Mouse (Mus musculus) heart, embryonic 15.5 days (tissue): Measurements from ENCODE around the gene Cyp1a1. TPM values are rescaled to one million over a fixed set of nuclear protein-coding genes. Genes with fewer than 3 reads are reported as not detected.
A peak's percentile ranks its signal among the peaks of the same experiment; 100 is the strongest.

ENCODE experiments used
- ATAC-seq: fragments of 200-750 bp; cut with Nextera tagmentation; replicated peaks from 2 replicates; pipeline ENCODE4 v1.8.0; 2017; ENCODE audit warnings: low read depth, moderate TSS enrichment; ENCODE audit not compliant: insufficient number of reproducible peaks, insufficient read depth, low FRiP score
- H3K27ac ChIP-seq: fragments of 300-500 bp; sonication (generic); 2 replicates; pipeline ENCODE4 v1.5.1; 2015; ENCODE audit warnings: mild to moderate bottlenecking, inconsistent platforms
- H3K27me3 ChIP-seq: fragments of 300-500 bp; sonication (generic); 2 replicates; pipeline ENCODE4 v1.6.1; 2015; ENCODE audit warnings: inconsistent platforms
- H3K36me3 ChIP-seq: fragments of 300-500 bp; sonication (generic); 2 replicates; pipeline ENCODE4 v1.6.1; 2015; ENCODE audit warnings: mild to moderate bottlenecking, inconsistent platforms
- H3K4me1 ChIP-seq: fragments of 300-500 bp; sonication (generic); replicated peaks from 2 replicates; pipeline ENCODE4 v1.6.1; 2015; ENCODE audit warnings: inconsistent platforms
- H3K4me2 ChIP-seq: fragments of 300-500 bp; sonication (generic); 2 replicates; pipeline ENCODE4 v1.6.1; 2015; ENCODE audit warnings: inconsistent platforms, mild to moderate bottlenecking, moderate library complexity
- H3K4me3 ChIP-seq: fragments of 300-500 bp; sonication (generic); 2 replicates; pipeline ENCODE4 v1.5.1; 2015; ENCODE audit warnings: mild to moderate bottlenecking, inconsistent platforms
- H3K9ac ChIP-seq: fragments of 300-500 bp; sonication (generic); 2 replicates; pipeline ENCODE4 v1.6.1; 2015; ENCODE audit warnings: mild to moderate bottlenecking, inconsistent platforms
- H3K9me3 ChIP-seq: fragments of 300-500 bp; sonication (generic); replicated peaks from 2 replicates; pipeline ENCODE4 v1.6.1; 2016; ENCODE audit warnings: inconsistent platforms
- WGBS: fragments of 180-500 bp; shearing (Covaris S2); methylation state at CpG from one replicate; pipeline ENCODE4 v1.1.7; 2015; ENCODE audit warnings: mixed read lengths; 5-methylcytosine and 5-hydroxymethylcytosine counted together
- polyA plus RNA-seq: library from polyadenylated mRNA; unstranded; fragments of >200 nt; fragmentation: Nextera tagmentation; extraction: Ambion mirVana; gene quantifications from 2 replicates; pipeline ENCODE4 v1.2.1, GENCODE M21; 2015

Cyp1a1 gene
- polyA plus RNA-seq, 1 experiment from 2014 or later: not detected

DNA sequence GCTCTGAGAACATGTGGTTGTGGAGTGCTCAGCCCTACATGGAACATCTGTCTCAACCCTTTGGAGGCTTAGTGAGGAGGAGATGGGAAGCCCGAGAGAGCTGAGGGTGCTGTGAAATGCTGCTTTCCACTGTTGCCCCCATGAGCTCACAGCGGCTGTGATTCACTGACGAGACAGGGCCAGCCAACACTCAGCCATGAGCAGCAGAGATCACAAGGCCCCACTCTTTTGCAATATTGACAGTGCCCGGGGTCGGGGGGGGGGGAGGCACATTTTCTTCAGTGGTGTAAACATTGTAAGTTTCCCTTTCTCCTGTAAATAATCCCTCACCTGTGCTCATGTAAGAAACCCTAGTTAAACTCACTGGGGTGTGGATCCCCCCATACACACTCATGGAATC lies 16.2 kb upstream of the Cyp1a1 start:
- H3K9me3 ChIP-seq: no peaks in the 10 kb centered on the region

DNA sequence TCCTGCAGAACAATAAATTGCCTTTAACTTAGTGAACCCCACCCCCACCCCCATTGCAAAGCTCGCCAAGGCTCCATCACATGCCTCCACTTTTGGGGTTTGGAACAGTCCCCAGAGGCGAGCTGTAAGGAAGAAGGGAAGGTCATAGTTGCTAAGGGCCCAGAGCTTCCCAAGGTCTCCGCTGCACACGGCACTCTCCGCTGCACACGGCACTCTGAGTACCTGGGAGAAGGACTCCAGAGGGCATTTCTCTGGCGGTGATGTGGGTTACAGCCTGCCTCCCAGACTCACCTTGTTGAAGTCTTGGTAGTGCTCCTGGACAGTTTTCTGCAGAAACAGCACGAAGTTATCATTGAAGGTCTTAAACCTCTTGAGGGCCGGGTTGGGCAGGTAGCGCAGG lies 6.3 kb upstream of the Cyp1a1 start:
- Histone ChIP-seq H3K4me1 (no peaks in the 10 kb centered on the region), H3K27me3 (no peaks in the 10 kb centered on the region), H3K27ac (no peak overlapping the region), H3K4me3 (no peak overlapping the region), H3K9me3 (no peaks in the 10 kb centered on the region), H3K9ac (no peak overlapping the region), H3K36me3 (no peaks in the 10 kb centered on the region), H3K4me2 (no peak overlapping the region)
- WGBS: 76% methylated on average over 10 of the region's 10 CpGs
- no peak for ATAC-seq

More for the DNA sequence above, 16.2 kb upstream of the Cyp1a1 start:
- Histone ChIP-seq H3K4me3 (no peak overlapping the region), H3K9ac (no peak overlapping the region), H3K4me1 (no peaks in the 10 kb centered on the region), H3K27me3 (no peaks in the 10 kb centered on the region), H3K4me2 (no peak overlapping the region), H3K27ac (no peak overlapping the region), H3K36me3 (no peaks in the 10 kb centered on the region)
- 71% methylated on average over 5 of the region's 5 CpGs for WGBS
- ATAC-seq: no peak

DNA sequence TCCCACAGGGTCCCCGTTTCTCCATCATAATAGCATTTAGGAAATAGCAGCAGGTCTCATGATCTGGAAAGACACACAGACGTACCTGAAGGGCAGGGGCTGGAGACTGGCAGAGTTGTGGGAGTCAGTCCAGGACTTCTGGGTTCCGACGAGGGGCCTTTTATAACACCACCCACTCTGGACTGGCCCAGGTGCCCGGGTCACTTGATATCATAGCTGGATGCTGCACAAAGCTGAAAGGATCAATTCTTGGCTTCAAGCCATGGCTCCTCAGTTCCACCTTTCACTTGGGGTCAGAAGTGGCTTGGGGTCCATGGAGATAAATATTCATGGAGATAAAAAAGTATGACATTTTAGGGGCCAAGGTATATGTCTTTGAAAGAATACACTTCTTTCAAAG lies 4.2 kb upstream of the Cyp1a1 start, which contains the start of gene Cyp1a2:
Gene Cyp1a2, minus strand, starts transcription at position 184 of the 400 bp plus-strand sequence.
- 68% methylated on average over 5 of the region's 5 CpGs for WGBS

DNA sequence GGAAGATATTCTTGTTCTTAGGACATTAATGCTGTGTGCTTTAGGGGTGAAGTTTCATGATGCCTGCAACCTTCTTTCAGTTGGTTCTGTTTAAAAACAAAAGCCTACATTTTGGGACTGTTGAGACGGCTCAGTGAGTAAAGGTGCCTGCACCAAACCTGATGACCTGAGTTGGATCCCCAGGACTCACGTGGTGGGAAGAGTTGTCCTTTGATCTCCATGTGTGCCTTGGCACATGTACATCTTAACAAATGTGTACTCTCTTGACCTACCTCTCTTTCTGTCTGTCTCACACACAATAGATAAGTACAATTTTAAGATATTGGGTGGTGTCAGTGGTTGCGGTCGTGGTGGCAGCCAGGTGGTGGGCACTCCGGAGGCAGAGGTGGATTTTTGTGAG lies 1.7 kb upstream of the Cyp1a1 start:
- 80% methylated on average over 5 of the region's 5 CpGs for WGBS
- Histone ChIP-seq H3K27me3 (no peaks in the 10 kb centered on the region), H3K4me3 (no peak overlapping the region), H3K27ac (no peak overlapping the region), H3K9me3 (no peaks in the 10 kb centered on the region), H3K9ac (no peak overlapping the region), H3K36me3 (no peaks in the 10 kb centered on the region), H3K4me2 (no peak overlapping the region), H3K4me1 (no peaks in the 10 kb centered on the region)
- no peak for ATAC-seq

More for the DNA sequence above, 4.2 kb upstream of the Cyp1a1 start, which contains the start of gene Cyp1a2:
- H3K4me3 ChIP-seq: no peak within 1 kb of the TSS
- no peaks in the 10 kb centered on the region for H3K4me1 ChIP-seq
- no peak for ATAC-seq
- H3K36me3 ChIP-seq: no peaks in the 10 kb centered on the region
- no peak within 1 kb of the TSS for H3K9ac ChIP-seq
- H3K27ac ChIP-seq: no peak within 1 kb of the TSS
- no peak within 1 kb of the TSS for H3K4me2 ChIP-seq
- H3K27me3 ChIP-seq: no peaks in the 10 kb centered on the region
- no peaks in the 10 kb centered on the region for H3K9me3 ChIP-seq

DNA sequence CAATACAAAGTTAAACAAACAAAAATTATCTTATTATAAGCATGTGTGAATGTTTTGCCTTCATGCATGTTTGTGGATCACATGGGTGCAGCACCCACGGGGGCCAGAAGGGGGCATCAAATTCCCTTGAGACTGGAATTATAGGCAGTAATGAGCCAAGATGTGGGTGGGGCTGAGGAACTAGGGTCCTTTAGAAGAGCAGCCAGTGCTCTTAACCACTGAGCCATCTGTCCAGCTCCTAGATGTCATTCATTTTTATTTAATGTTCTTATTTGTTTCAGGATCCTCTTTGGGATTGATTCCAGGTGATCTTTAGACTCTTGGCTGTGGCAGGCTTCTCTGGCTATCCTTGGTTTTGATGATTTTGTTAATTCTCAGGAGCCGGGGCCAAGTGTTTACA lies 430 bp downstream of the Cyp1a1 start:
- Histone ChIP-seq H3K9me3 (no peaks in the 10 kb centered on the region), H3K4me2 (no peak overlapping the region), H3K4me3 (no peak overlapping the region), H3K4me1 (no peaks in the 10 kb centered on the region), H3K27me3 (no peaks in the 10 kb centered on the region), H3K9ac (no peak overlapping the region), H3K36me3 (no peaks in the 10 kb centered on the region), H3K27ac (no peak overlapping the region)
- WGBS: 40% methylated on average over 2 of the region's 2 CpGs
- ATAC-seq: no peak

DNA sequence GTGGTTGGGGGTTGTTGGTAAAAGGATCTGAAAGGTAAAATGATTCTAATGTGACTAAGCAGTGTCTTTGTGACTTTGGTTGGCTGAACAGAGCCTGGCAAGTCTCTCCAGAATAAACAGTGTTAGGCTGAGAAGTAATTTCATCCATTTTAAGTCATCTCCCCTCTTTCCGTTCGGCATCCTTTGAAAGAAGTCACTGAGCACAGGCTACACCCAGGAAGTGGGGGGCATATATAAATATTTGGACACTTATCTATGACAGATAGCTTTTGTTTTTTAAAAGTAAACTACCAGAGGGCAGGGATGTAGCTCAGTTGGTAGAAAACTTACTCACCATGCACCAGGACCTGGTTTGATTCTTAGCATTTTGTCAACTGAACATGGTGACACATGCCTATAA lies 878 bp downstream of the Cyp1a1 start:
- Histone ChIP-seq H3K4me2 (no peak overlapping the region), H3K9ac (no peak overlapping the region), H3K36me3 (no peaks in the 10 kb centered on the region), H3K27me3 (no peaks in the 10 kb centered on the region; the same call in 1 of the 2 replicates), H3K27ac (no peak overlapping the region), H3K4me1 (no peaks in the 10 kb centered on the region), H3K9me3 (no peaks in the 10 kb centered on the region), H3K4me3 (no peak overlapping the region)
- 69% methylated on average over 2 of the region's 2 CpGs for WGBS
- no peak for ATAC-seq

DNA sequence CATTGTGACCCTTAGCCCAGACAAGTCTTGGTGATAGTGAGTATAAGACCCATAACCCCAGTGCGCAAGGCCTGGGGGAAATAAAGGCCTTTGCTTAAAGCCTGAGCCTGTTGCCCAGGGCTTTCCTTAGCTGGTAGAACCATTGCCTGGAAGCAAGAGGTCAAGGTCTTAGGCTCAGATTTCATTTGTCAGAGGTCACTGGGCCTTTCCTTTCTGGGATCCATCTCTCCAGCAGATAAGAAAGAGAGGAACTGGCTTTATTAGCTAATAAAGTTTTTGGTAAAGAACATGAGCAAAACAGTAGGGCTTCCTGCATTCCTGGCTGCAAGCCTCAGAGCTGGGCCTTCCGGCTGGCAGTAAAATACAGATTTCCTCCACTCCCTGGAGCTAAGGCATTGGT lies 6.4 kb downstream of the Cyp1a1 start:
- ATAC-seq: no peak
- no peak overlapping the region for H3K4me2 ChIP-seq
- 75% methylated on average over 2 of the region's 2 CpGs for WGBS

DNA sequence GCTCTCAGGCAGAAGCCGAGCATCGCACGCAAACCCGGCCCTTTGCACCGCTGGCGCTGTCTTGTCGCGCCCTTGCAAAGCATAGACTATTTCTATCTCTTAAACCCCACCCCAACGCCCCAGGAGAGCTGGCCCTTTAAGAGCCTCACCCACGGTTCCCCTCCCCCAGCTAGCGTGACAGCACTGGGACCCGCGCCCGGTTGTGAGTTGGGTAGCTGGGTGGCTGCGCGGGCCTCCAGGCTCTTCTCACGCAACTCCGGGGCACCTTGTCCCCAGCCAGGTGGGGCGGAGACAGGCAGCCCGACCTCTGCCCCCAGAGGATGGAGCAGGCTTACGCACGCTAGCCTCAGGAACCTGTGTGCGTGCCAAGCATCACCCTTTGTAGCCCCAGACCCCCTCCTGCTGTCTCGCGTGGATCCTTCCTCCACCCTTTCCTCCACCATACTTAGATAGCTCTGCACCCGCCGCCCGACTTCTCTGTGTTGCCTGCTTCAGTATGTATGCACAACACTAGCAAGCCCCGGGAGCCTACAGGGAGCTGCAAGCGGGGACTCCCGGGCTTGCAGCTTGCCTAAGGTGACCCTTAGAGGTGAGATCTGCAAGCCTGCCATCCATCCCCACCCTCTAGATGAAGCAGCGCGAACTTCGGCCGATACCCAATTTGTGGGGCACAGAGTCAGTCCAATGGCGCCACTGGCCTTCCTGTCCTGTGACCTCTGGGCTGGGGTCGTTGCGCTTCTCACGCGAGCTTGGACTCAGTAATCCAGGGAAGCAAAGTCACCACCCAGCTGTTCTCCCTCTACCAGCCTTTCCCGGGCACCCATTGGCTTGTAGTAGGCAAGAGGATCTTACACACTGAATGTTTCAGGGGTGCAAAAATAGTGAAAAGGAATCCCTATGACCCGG lies 8.9 kb downstream of the Cyp1a1 start:
- ATAC-seq: 0 out of 2 replicates have a peak, but pooled peaks have one; percentile 27
- no peak overlapping the region for H3K27ac ChIP-seq
- peak overlapping the region; percentile 82 for H3K4me2 ChIP-seq
- H3K9me3 ChIP-seq: no peaks in the 10 kb centered on the region
- H3K4me3 ChIP-seq: peak overlapping the region; percentile 48
- H3K9ac ChIP-seq: peak overlapping the region; percentile 35; the same call in 1 of the 2 replicates
- WGBS: 1% methylated on average over 42 of the region's 42 CpGs
- H3K27me3 ChIP-seq: peaks cover 38% of the 10 kb centered on the region
- no peaks in the 10 kb centered on the region for H3K36me3 ChIP-seq
- H3K4me1 ChIP-seq: peaks cover 14% of the 10 kb centered on the region

More for the DNA sequence above, 6.4 kb downstream of the Cyp1a1 start:
- H3K36me3 ChIP-seq: no peaks in the 10 kb centered on the region
- no peak overlapping the region for H3K27ac ChIP-seq
- H3K27me3 ChIP-seq: peaks cover 36% of the 10 kb centered on the region
- peaks cover 14% of the 10 kb centered on the region for H3K4me1 ChIP-seq
- H3K4me3 ChIP-seq: no peak overlapping the region
- H3K9ac ChIP-seq: no peak overlapping the region
- no peaks in the 10 kb centered on the region for H3K9me3 ChIP-seq

DNA sequence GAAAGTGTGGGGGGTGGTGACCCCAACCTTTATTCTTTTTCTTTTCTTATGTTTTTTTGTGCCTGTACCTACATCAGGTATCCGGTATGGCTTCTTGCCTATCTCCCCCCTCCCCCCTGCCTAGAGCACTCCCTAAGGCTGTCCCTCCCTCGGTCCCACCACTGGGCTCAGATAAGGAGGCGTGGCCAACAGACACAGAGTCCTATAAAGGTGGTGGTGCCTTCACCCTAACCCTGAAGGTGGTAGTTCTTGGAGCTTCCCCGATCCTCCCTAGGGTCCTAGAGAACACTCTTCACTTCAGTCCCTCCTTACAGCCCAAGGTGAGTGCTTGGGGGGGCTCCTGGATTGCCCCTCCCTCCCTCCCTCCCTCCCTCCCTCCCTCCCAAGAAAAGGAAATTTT lies 9.7 kb downstream of the Cyp1a1 start:
- peaks cover 14% of the 10 kb centered on the region for H3K4me1 ChIP-seq
- ATAC-seq: 0 out of 2 replicates have a peak, but pooled peaks have one; percentile 35
- H3K27ac ChIP-seq: no peak overlapping the region
- no peaks in the 10 kb centered on the region for H3K36me3 ChIP-seq
- no peaks in the 10 kb centered on the region for H3K9me3 ChIP-seq
- WGBS: 24% methylated on average over 4 of the region's 4 CpGs
- no peak overlapping the region for H3K4me2 ChIP-seq
- no peak overlapping the region for H3K9ac ChIP-seq
- H3K4me3 ChIP-seq: no peak overlapping the region
- peaks cover 38% of the 10 kb centered on the region for H3K27me3 ChIP-seq

DNA sequence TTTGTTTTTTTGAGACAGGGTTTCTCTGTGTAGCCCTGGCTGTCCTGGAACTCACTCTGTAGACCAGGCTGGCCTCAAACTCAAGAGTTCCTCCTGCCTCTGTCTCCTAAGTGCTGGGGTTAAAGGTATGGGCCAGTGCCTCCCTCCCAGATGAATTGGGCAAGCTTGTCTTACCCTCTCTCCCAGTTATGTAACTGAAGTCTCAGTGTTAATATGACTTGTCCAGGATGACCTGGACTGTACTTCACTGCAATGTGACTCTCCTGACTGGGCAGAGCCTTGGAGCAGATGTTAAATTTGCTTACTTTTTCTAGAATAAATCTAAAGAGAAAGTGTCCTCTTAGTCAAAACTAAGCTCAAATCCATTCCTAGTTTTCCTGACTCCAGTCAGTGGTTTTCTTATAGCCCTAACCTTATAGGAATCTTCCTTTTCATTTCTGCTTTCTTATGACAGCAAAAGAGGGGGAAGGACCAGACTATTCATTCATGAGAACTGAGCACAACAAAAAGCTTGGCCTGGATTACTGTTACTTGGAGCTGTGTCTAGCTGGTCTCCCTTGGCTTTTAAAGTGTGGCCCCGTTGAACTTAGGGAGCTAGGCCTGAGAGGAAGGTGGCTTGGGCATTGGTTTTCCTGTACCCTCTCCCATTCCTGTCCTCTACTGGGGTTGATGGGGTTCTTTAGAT lies 10.9 kb downstream of the Cyp1a1 start:
- H3K4me2 ChIP-seq: no peak overlapping the region
- no peak overlapping the region for H3K9ac ChIP-seq
- no peaks in the 10 kb centered on the region for H3K36me3 ChIP-seq
- H3K4me1 ChIP-seq: peaks cover 14% of the 10 kb centered on the region
- H3K9me3 ChIP-seq: no peaks in the 10 kb centered on the region
- no peak for ATAC-seq
- peaks cover 38% of the 10 kb centered on the region for H3K27me3 ChIP-seq
- 65% methylated on average over 1 of the region's 1 CpGs for WGBS
- H3K4me3 ChIP-seq: no peak overlapping the region
- H3K27ac ChIP-seq: no peak overlapping the region

DNA sequence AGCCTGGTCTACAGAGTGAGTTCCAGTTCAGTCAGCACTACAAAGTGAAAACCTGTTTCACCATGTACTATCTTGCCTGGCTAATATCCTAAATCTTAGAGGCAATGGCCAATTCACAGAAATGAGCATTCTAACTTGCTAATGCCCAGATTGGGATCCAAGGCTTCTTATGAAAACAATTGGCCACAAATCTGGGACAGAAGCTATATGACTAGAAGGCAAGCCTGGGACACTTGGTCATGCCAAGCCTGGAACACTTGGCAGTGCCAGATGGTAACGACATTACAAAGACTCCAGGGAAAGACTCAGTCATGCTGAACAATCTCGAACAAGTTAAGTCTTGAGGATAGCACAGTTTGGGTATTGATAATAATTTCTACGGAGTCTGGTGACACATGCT lies 18.8 kb downstream of the Cyp1a1 start:
- H3K4me1 ChIP-seq: peaks cover 10% of the 10 kb centered on the region
- 85% methylated on average over 3 of the region's 3 CpGs for WGBS
- no peak overlapping the region for H3K27ac ChIP-seq
- no peaks in the 10 kb centered on the region for H3K27me3 ChIP-seq
- no peak overlapping the region for H3K4me3 ChIP-seq
- no peak overlapping the region for H3K4me2 ChIP-seq
- no peaks in the 10 kb centered on the region for H3K36me3 ChIP-seq
- no peak for ATAC-seq
- H3K9me3 ChIP-seq: no peaks in the 10 kb centered on the region; the same call in 1 of the 2 replicates
- no peak overlapping the region for H3K9ac ChIP-seq
